Mouse (Mus musculus): ENCODE results near the gene Mtrex.

The Mtrex gene

GRCm38 (mm10) chr13:112927287-112928001, at the start of gene Mtrex, which contains the start of gene Dhx29:
Gene Mtrex, minus strand, starts transcription at chr13:112927398.
Gene Dhx29, plus strand, starts transcription at chr13:112927454.
- DNase-seq (ENCODE audit: extremely low read depth, low read depth), result peak; percentile 96

DNA sequence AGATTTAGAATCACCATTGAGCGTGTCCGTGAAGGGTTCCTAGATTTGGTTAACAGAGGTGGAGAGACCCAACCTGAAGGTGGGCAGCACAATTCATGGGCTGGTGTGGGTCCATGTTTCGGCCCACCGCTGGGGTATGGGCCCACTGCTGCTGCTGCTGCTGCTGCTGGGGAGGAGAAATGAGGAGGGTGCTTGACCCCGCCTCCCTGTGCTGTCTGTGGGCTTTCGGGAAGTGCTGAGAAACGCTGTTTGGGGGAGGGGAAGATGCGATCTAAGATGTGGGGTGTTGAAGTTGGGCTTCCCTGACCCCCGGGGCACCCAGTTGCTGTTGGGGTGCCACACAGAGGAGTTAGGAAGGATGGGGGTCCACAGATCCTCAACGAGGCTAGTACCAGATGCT, 49.5 kb upstream of the Mtrex start:
- DNase-seq (ENCODE audit: extremely low read depth, low read depth), result peak; percentile 22

DNA sequence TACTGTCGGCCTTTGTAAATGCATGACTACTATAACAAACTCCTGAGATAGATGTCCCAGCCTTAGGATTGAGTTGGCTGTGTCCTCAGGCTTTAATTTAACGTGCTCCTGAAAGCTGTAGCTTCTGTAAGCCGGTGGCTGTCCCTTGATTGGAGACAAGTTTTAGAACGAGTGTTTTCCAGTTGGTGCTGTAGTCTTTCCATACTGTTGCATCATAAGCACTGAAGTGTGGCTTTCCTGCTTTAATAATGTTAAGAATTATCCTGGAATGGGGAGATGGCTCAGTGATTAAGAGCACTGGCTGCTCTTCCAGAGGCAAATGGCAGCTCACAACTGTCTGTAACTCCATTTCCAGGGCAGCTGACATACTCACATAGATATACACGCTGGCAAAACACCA, 40.1 kb upstream of the Mtrex start:
- no peak for DNase-seq (ENCODE audit: extremely low read depth, low read depth)

DNA sequence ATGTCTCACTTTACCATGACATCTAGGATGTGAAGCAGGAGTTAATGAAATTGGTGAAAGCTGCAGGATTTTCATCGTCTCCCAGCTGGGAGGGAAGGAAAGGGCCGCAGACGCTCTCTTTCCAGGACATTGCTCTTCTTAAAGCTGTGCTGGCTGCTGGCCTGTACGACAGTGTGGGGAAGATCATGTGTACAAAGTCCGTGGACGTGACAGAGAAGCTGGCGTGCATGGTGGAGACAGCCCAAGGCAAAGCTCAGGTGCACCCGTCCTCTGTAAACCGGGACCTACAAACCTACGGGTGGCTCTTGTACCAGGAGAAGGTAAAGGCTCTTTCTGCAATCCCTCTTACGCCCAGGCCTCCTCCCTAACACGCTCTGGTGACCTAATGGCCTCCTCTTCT, 37.2 kb upstream of the Mtrex start:
- no peak for DNase-seq (ENCODE audit: extremely low read depth, low read depth)

GRCm38 (mm10) chr13:112963081-112963480, 35.9 kb upstream of the Mtrex start:
- DNase-seq (ENCODE audit: extremely low read depth, low read depth), result no peak

DNA sequence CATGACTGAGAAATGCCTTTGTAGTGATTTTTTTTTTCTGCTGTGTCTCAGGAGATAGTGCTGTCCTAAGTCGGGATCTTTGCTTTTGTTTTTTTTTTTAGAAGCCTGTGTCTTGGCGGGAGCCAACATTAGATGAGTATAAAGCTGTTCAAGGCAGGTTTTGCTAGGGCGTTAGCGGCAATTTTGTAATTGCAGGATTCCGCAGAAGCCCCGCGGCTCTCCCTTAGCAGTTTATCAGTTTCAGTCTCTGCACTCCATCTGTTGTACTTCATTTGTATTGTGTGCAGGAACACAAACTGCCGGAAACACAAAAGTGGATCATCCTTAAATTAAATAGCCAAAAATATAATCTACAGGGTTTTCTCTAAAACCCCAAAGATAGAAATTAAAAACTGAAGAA, 26.9 kb upstream of the Mtrex start:
- no peak for DNase-seq (ENCODE audit: extremely low read depth, low read depth)

DNA sequence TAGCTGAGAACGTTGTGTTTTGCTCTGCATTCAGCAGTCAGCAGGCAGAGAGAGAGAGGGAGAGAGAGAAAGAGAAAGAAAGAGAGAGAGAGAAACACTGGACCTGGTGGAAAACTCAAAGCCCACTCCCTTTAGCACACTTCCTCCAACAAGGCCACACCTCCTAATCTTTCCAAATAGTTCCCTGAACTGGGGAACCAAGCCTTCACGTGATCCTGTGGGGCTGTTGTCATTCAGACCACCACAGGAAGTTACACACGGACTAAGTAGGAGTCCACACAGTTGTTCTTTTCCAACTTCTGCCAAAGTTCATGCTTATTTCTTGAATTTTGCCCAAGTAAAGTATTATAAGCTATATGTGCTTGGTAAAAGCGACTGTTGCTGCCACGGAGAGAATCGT, 18.7 kb upstream of the Mtrex start:
- DNase-seq (ENCODE audit: extremely low read depth, low read depth), result no peak

- DNase-seq (ENCODE audit: extremely low read depth, low read depth), result no peak
Observed at GRCm38 (mm10) chr13:112945312-112945711, 18.1 kb upstream of the Mtrex start.

- DNase-seq (ENCODE audit: extremely low read depth, low read depth), result no peak
Observed at GRCm38 (mm10) chr13:112941879-112942330, 14.7 kb upstream of the Mtrex start.

- DNase-seq (ENCODE audit: extremely low read depth, low read depth), result no peak
Observed at GRCm38 (mm10) chr13:112938130-112938529, 10.9 kb upstream of the Mtrex start.

- DNase-seq (ENCODE audit: extremely low read depth, low read depth), result peak; percentile 23
Observed at GRCm38 (mm10) chr13:112928038-112928668, 955 bp upstream of the Mtrex start.

- peak; percentile 39 for DNase-seq (ENCODE audit: extremely low read depth, low read depth)
Observed at GRCm38 (mm10) chr13:112926796-112927195, 402 bp downstream of the Mtrex start.

GRCm38 (mm10) chr13:112925976-112926375, 1.2 kb downstream of the Mtrex start:
- no peak for DNase-seq (ENCODE audit: extremely low read depth, low read depth)

GRCm38 (mm10) chr13:112925266-112925665, 1.9 kb downstream of the Mtrex start:
- DNase-seq (ENCODE audit: extremely low read depth, low read depth), result no peak

DNA sequence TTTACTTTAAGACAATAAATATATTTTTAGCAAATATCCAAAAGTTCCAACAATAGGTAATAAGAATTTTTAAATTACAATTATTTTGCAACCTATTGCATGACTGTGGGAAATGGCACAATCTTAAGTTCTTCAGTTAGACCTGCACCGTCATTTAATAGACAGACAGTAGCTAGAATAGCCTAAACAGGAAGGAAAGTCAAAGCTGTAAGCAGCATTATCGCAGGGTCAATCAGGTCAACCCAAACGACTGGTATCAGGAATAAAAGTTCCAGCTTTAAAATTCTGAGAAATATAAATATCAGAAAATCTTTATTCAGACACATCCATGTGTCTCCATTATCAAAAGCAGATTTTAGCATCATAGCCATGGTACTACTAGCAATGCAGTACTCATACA, 6.3 kb downstream of the Mtrex start:
- DNase-seq (ENCODE audit: extremely low read depth, low read depth), result no peak

GRCm38 (mm10) chr13:112919141-112919865, 7.9 kb downstream of the Mtrex start:
- no peak for DNase-seq (ENCODE audit: extremely low read depth, low read depth)

- DNase-seq (ENCODE audit: extremely low read depth, low read depth), result no peak
Observed at GRCm38 (mm10) chr13:112910434-112910833, 16.8 kb downstream of the Mtrex start.

DNA sequence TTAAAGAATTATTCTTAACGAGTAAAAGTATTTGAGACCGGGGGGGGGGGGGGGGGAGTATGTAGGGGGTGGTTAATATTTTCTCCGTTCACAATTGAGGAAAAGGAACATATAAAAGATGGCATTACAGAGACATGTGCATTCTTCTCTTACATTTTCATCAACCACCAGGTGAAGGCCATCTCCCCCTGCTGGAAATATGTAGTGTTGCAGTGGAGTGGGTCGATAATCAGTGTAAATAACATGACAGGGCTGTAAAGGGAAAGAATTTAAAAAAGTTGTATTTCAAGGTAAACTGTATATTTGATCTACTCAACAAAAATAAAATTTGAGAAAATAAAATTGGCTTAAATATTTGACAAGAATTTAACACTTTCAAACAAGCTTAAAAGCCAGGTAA, 17.5 kb downstream of the Mtrex start:
- no peak for DNase-seq (ENCODE audit: extremely low read depth, low read depth)

- no peak for DNase-seq (ENCODE audit: extremely low read depth, low read depth)
Observed at GRCm38 (mm10) chr13:112902176-112902575, 25.0 kb downstream of the Mtrex start.

DNA sequence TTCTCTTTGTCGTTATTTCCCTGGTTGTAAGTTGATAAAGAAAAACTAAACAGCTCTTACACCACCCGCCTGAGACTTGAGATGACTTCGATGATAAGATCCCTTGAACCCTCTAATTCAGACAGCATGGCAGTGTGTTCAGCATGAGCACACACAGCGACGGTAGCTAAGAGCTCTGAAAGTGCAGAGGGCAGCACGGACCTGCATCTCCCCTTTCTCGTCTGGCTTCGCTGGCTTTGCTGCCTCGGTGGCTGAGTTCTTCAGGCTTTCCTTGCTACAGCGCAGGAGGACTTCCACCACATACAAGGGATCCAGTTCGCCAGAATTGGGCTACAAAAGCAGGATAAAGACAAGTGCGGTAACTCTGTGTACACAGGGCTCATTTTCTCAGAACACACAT, 40.0 kb downstream of the Mtrex start:
- DNase-seq (ENCODE audit: extremely low read depth, low read depth), result no peak

DNA sequence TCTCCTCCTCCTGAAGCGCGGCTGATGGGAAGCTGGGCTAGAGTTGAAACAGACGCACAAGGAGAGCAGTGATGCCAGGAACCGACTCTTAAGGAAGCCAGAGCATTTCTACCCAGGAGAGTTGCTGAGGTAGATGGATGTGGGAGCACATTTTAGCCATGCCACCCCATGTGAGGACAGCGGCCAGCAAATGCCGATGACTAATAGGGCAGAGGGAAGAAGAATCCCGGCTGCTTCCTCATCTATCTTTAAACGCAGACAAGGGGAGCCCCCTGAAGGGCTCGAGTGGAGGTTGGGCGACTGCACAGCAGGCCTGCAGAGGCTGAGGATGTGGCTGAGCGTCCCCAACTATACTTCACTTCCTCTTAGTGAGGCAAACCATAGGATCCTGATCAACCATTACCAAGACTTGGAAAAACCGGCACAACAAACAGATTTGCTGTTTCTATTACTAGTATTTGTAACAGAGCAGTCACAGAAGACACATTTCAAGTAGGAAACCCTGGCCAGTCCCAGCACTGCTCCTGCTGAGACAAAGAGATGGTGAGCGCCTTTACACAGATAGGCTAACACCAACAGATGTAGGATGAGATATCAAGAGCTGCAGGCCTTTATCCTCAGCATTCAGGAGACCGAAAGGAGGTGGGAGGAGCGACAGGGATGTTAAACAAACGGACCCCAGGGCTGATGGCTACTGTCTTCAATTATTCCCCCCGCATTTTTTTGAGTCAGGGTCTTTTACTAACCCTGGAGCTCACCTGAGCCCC, 55.5 kb downstream of the Mtrex start:
- DNase-seq (ENCODE audit: extremely low read depth, low read depth), result no peak

All from MEL-GATA-1-ER (cell line).